Mouse (Mus musculus): Measurements from ENCODE around the gene Tyw1. TPM values are rescaled to one million over a fixed set of nuclear protein-coding genes. Genes with fewer than 3 reads are reported as not detected.
"Not testable (repeated sequence)": the region's sequence is repeated elsewhere in the genome, so short reads cannot be mapped to it uniquely, and the experiment has no call there.

Gene Tyw1
- polyA plus RNA-seq, 1 experiment from 2014 or later, result 26.4 TPM

GRCm38 (mm10) chr5:130254164-130255016 lies 1.0 kb upstream of the Tyw1 start:
- ATAC-seq (ENCODE audit: low FRiP score, low TSS enrichment), result no peak
- no peaks in the 10 kb centered on the region for H3K9me3 ChIP-seq (ENCODE audit: control insufficient read depth, low read length)
- no peaks in the 10 kb centered on the region for H3K27me3 ChIP-seq (ENCODE audit: control insufficient read depth, insufficient read depth, low read length)
- peak; percentile 64 for DNase-seq
- peak overlapping the region; percentile 74 for H3K9ac ChIP-seq (replicated peaks; ENCODE audit: low read length)
- peak overlapping the region; percentile 72 for H3K4me3 ChIP-seq (replicated peaks; ENCODE audit: low read depth, low read length)
- peaks cover 40% of the 10 kb centered on the region for H3K36me3 ChIP-seq (ENCODE audit: control insufficient read depth, insufficient read depth, low read length)
- H3K27ac ChIP-seq (replicated peaks; ENCODE audit: low read depth, low read length), result peak overlapping the region; percentile 79
- peak overlapping the region; percentile 85 for H3K4me2 ChIP-seq (ENCODE audit: low read length)
- H3K4me1 ChIP-seq (ENCODE audit: control insufficient read depth, insufficient read depth, low read length), result peaks cover 13% of the 10 kb centered on the region; the same call in 1 of the 2 replicates
- WGBS, result 18% methylated on average over 19 of the region's 19 CpGs

- H3K27me3 ChIP-seq (ENCODE audit: control insufficient read depth, insufficient read depth, low read length); H3K27ac ChIP-seq (replicated peaks; ENCODE audit: low read depth, low read length); H3K9ac ChIP-seq (replicated peaks; ENCODE audit: low read length); H3K9me3 ChIP-seq (ENCODE audit: control insufficient read depth, low read length); ATAC-seq (ENCODE audit: low FRiP score, low TSS enrichment): not testable (repeated sequence)
- DNase-seq, result peak; percentile 17
- WGBS, result 32% methylated on average over 20 of the region's 20 CpGs
- Histone ChIP-seq H3K4me3 (replicated peaks; ENCODE audit: low read depth, low read length) (peak overlapping the region; percentile 72), H3K36me3 (ENCODE audit: control insufficient read depth, insufficient read depth, low read length) (peaks cover 25% of the 10 kb centered on the region), H3K4me2 (ENCODE audit: low read length) (peak overlapping the region; percentile 85), H3K4me1 (ENCODE audit: control insufficient read depth, insufficient read depth, low read length) (peaks cover 13% of the 10 kb centered on the region; the same call in 1 of the 2 replicates)
These were observed 543 bp downstream of the Tyw1 start for GRCm38 (mm10) chr5:130255799-130256525.

GRCm38 (mm10) chr5:130256678-130257271 lies 1.4 kb downstream of the Tyw1 start:
- no peaks in the 10 kb centered on the region for H3K9me3 ChIP-seq (ENCODE audit: control insufficient read depth, low read length)
- peaks cover 18% of the 10 kb centered on the region for H3K36me3 ChIP-seq (ENCODE audit: control insufficient read depth, insufficient read depth, low read length)
- H3K27ac ChIP-seq (replicated peaks; ENCODE audit: low read depth, low read length), result peak overlapping the region; percentile 68; the same call in 1 of the 2 replicates
- peak overlapping the region; percentile 70 for H3K9ac ChIP-seq (replicated peaks; ENCODE audit: low read length)
- peaks cover 13% of the 10 kb centered on the region; the same call in 1 of the 2 replicates for H3K4me1 ChIP-seq (ENCODE audit: control insufficient read depth, insufficient read depth, low read length)
- whole genome bisulfite sequencing, result under 1% methylated on average over 25 of the region's 25 CpGs
- DNase-seq (peak; percentile 97), ATAC-seq (ENCODE audit: low FRiP score, low TSS enrichment) (peak; percentile 94)
- H3K4me2 ChIP-seq (ENCODE audit: low read length), result peak overlapping the region; percentile 85
- no peaks in the 10 kb centered on the region for H3K27me3 ChIP-seq (ENCODE audit: control insufficient read depth, insufficient read depth, low read length)
- H3K4me3 ChIP-seq (replicated peaks; ENCODE audit: low read depth, low read length), result peak overlapping the region; percentile 64

- Histone ChIP-seq H3K4me1 (ENCODE audit: control insufficient read depth, insufficient read depth, low read length) (peaks cover 13% of the 10 kb centered on the region; the same call in 1 of the 2 replicates), H3K9ac (replicated peaks; ENCODE audit: low read length) (peak overlapping the region; percentile 70), H3K4me3 (replicated peaks; ENCODE audit: low read depth, low read length) (peak overlapping the region; percentile 64), H3K4me2 (ENCODE audit: low read length) (peak overlapping the region; percentile 85), H3K27ac (replicated peaks; ENCODE audit: low read depth, low read length) (peak overlapping the region; percentile 68; the same call in 1 of the 2 replicates), H3K9me3 (ENCODE audit: control insufficient read depth, low read length) (no peaks in the 10 kb centered on the region), H3K36me3 (ENCODE audit: control insufficient read depth, insufficient read depth, low read length) (peaks cover 13% of the 10 kb centered on the region), H3K27me3 (ENCODE audit: control insufficient read depth, insufficient read depth, low read length) (no peaks in the 10 kb centered on the region)
- WGBS, result 12% methylated on average over 8 of the region's 8 CpGs
- peak; percentile 26; the same call in 1 of the 2 replicates for ATAC-seq (ENCODE audit: low FRiP score, low TSS enrichment)
- no peak for DNase-seq
These were observed 1.9 kb downstream of the Tyw1 start for GRCm38 (mm10) chr5:130257303-130257702.

- Histone ChIP-seq H3K9me3 (ENCODE audit: control insufficient read depth, low read length) (no peaks in the 10 kb centered on the region), H3K4me3 (replicated peaks; ENCODE audit: low read depth, low read length) (no peak overlapping the region), H3K36me3 (ENCODE audit: control insufficient read depth, insufficient read depth, low read length) (peaks cover 36% of the 10 kb centered on the region), H3K4me1 (ENCODE audit: control insufficient read depth, insufficient read depth, low read length) (no peaks in the 10 kb centered on the region), H3K9ac (replicated peaks; ENCODE audit: low read length) (no peak overlapping the region), H3K27me3 (ENCODE audit: control insufficient read depth, insufficient read depth, low read length) (no peaks in the 10 kb centered on the region), H3K27ac (replicated peaks; ENCODE audit: low read depth, low read length) (no peak overlapping the region), H3K4me2 (ENCODE audit: low read length) (no peak overlapping the region)
- DNase-seq (peak; percentile 27), ATAC-seq (ENCODE audit: low FRiP score, low TSS enrichment) (no peak)
- WGBS, result 85% methylated on average over 11 of the region's 11 CpGs
These were observed 8.0 kb downstream of the Tyw1 start for GRCm38 (mm10) chr5:130263454-130263853.

GRCm38 (mm10) chr5:130264433-130265005 lies 9.1 kb downstream of the Tyw1 start:
- H3K9me3 ChIP-seq (ENCODE audit: control insufficient read depth, low read length), result no peaks in the 10 kb centered on the region
- 92% methylated on average over 6 of the region's 6 CpGs for WGBS
- ATAC-seq (ENCODE audit: low FRiP score, low TSS enrichment), result no peak

GRCm38 (mm10) chr5:130266651-130267050 lies 11.2 kb downstream of the Tyw1 start:
- Histone ChIP-seq H3K27ac (replicated peaks; ENCODE audit: low read depth, low read length) (no peak overlapping the region), H3K9me3 (ENCODE audit: control insufficient read depth, low read length) (no peaks in the 10 kb centered on the region), H3K4me3 (replicated peaks; ENCODE audit: low read depth, low read length) (no peak overlapping the region), H3K4me1 (ENCODE audit: control insufficient read depth, insufficient read depth, low read length) (no peaks in the 10 kb centered on the region), H3K9ac (replicated peaks; ENCODE audit: low read length) (no peak overlapping the region), H3K27me3 (ENCODE audit: control insufficient read depth, insufficient read depth, low read length) (no peaks in the 10 kb centered on the region), H3K4me2 (ENCODE audit: low read length) (no peak overlapping the region), H3K36me3 (ENCODE audit: control insufficient read depth, insufficient read depth, low read length) (peaks cover 61% of the 10 kb centered on the region)
- ATAC-seq (ENCODE audit: low FRiP score, low TSS enrichment), result no peak
- WGBS, result 93% methylated on average over 7 of the region's 7 CpGs
- peak; percentile 45 for DNase-seq

More at GRCm38 (mm10) chr5:130264433-130265005, 9.1 kb downstream of the Tyw1 start:
- peaks cover 43% of the 10 kb centered on the region for H3K36me3 ChIP-seq (ENCODE audit: control insufficient read depth, insufficient read depth, low read length)
- no peak overlapping the region for H3K9ac ChIP-seq (replicated peaks; ENCODE audit: low read length)
- H3K4me2 ChIP-seq (ENCODE audit: low read length), result no peak overlapping the region
- no peak for DNase-seq
- H3K27ac ChIP-seq (replicated peaks; ENCODE audit: low read depth, low read length), result no peak overlapping the region
- no peak overlapping the region for H3K4me3 ChIP-seq (replicated peaks; ENCODE audit: low read depth, low read length)
- no peaks in the 10 kb centered on the region for H3K27me3 ChIP-seq (ENCODE audit: control insufficient read depth, insufficient read depth, low read length)
- H3K4me1 ChIP-seq (ENCODE audit: control insufficient read depth, insufficient read depth, low read length), result no peaks in the 10 kb centered on the region

GRCm38 (mm10) chr5:130267316-130267715 lies 11.9 kb downstream of the Tyw1 start:
- Histone ChIP-seq H3K27ac (replicated peaks; ENCODE audit: low read depth, low read length) (no peak overlapping the region), H3K4me2 (ENCODE audit: low read length) (no peak overlapping the region), H3K4me3 (replicated peaks; ENCODE audit: low read depth, low read length) (no peak overlapping the region), H3K9me3 (ENCODE audit: control insufficient read depth, low read length) (no peaks in the 10 kb centered on the region), H3K27me3 (ENCODE audit: control insufficient read depth, insufficient read depth, low read length) (no peaks in the 10 kb centered on the region), H3K36me3 (ENCODE audit: control insufficient read depth, insufficient read depth, low read length) (peaks cover 62% of the 10 kb centered on the region), H3K9ac (replicated peaks; ENCODE audit: low read length) (no peak overlapping the region), H3K4me1 (ENCODE audit: control insufficient read depth, insufficient read depth, low read length) (no peaks in the 10 kb centered on the region)
- no peak for ATAC-seq (ENCODE audit: low FRiP score, low TSS enrichment)
- 71% methylated on average over 1 of the region's 1 CpGs for WGBS
- peak; percentile 49 for DNase-seq

Data from midbrain, embryonic 14.5 days (tissue).